9 mouse cellular contexts compared by ENCODE assay signal in the genomic region with DNA sequence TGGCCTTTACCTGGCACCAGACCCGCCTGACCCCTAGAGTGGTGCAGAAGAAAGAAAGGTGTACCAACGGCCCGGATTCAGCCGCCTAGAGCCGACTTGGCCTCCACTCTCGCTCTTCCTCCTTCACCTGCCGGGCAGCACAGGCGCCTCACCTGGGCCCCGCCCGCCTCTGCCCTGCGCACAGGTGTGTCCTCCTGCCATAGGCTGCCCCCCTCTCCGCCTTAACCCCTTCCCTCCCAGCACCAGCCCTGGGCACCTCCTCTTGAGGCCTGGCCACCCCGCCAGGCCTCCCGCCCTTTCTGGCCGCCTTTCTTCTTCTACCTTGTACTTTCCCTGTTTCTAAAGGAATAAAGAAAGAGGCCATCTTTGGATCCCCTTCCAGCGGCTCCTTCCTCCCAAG. TPM values are rescaled to one million over a fixed set of nuclear protein-coding genes. Genes with fewer than 3 reads are reported as not detected.
DNase-seq lines count a peak whose midpoint lies in the region; TF ChIP-seq lines count a peak whose summit lies in the region.
"Had no signal": no experiment of that assay in that cellular context is flagged by ENCODE, and none has a peak within 500 bp of the region (broad histone marks: within the 10 kb centered on the region; RNA-seq: fewer than 3 reads in every experiment).

No protein-coding gene starts in this region.

- TF ChIP-seq POLR2A in lung, adult 2 months (IDR thresholded peaks at IDR 0.05; ENCODE audit: borderline replicate concordance, extremely low read depth, low read depth, low read length) = peak; percentile 47; the same call in 1 of the 2 replicates

- WGBS in lung, adult 2 months = 57% methylated on average over 15 of the region's 16 CpGs

- intact Hi-C loops in left cerebral cortex, postnatal 14 days (cut with DNase I) = no loop called here

- no peak for TF ChIP-seq CTCF in lung, adult 2 months (IDR thresholded peaks at IDR 0.05; ENCODE audit: insufficient read depth, low read length)

- DNase-seq in urinary bladder, adult 18-20 months (ENCODE audit: low spot score in 2 of 2) = peak; percentile 74 to 78
- no peak for DNase-seq in urinary bladder, postnatal 10 days (ENCODE audit: low spot score)
- peak; percentile 55 for DNase-seq in kidney, adult 9 months
- peak; percentile 74 for DNase-seq in lung, adult 2 months
- DNase-seq in adrenal gland, postnatal 36 days = no peak
- DNase-seq in left cerebral cortex, postnatal 14 days (ENCODE audit: low spot score in 2 of 2) = no peak
- no peak for DNase-seq in layer of hippocampus, postnatal 14 days (ENCODE audit: low spot score in 2 of 2)
- DNase-seq: midbrain, embryonic 14.5 days had no signal

- peaks cover 2% of the 10 kb centered on the region; the same call in 1 of the 2 replicates for H3K4me1 ChIP-seq in lung, adult 2 months (ENCODE audit: control insufficient read depth, insufficient read depth, low read length)

- H3K4me3 ChIP-seq in lung, adult 2 months (replicated peaks; ENCODE audit: extremely low read depth, low read depth, low read length) = peak overlapping the region; percentile 66
- H3K4me3 ChIP-seq: hindbrain, embryonic 15.5 days had no signal

RNA-seq across cellular contexts. Expression of a gene that starts 6.6 kb away (rescaled TPM):
- polyA plus RNA-seq in lung, adult 2 months (2012; rRNA removed) = 64.7 and 74.4 TPM in 2 replicates
- total RNA-seq in adrenal gland, postnatal 36 days (2021) = 100 to 1,000 TPM; 308 to 325 TPM
- 100 to 1,000 TPM; 133 to 144 TPM for total RNA-seq in left cerebral cortex, postnatal 14 days (2021)
- total RNA-seq in layer of hippocampus, postnatal 14 days (2021) = 100 to 1,000 TPM; 138 to 141 TPM

RNA-seq across cellular contexts. Expression of a gene that starts 6.7 kb away (rescaled TPM):
- 29.6 and 42.9 TPM in 2 replicates for polyA plus RNA-seq in lung, adult 2 months (2012; rRNA removed)
- total RNA-seq in adrenal gland, postnatal 36 days (2021) = 10 to 100 TPM; 87.2 to 88.2 TPM
- total RNA-seq in left cerebral cortex, postnatal 14 days (2021) = 10 to 100 TPM; 45.6 to 45.9 TPM
- 10 to 100 TPM; 50.7 to 51.1 TPM for total RNA-seq in layer of hippocampus, postnatal 14 days (2021)

RNA-seq across cellular contexts. Expression of a gene that starts 19.8 kb away (rescaled TPM):
- 38.9 and 48.7 TPM in 2 replicates for polyA plus RNA-seq in lung, adult 2 months (2012; rRNA removed)
- total RNA-seq in adrenal gland, postnatal 36 days (2021) = 1 to 10 TPM; 5.5 to 9.6 TPM
- total RNA-seq in left cerebral cortex, postnatal 14 days (2021) = 1 to 10 TPM; 3.6 to 4.0 TPM
- total RNA-seq in layer of hippocampus, postnatal 14 days (2021) = 1 to 10 TPM; 3.8 to 5.7 TPM

RNA-seq across cellular contexts. Expression of a gene that starts 22.5 kb away (rescaled TPM):
- 222 and 226 TPM in 2 replicates for polyA plus RNA-seq in lung, adult 2 months (2012; rRNA removed)
- total RNA-seq in adrenal gland, postnatal 36 days (2021) = 100 to 1,000 TPM; 331 to 397 TPM
- 100 to 1,000 TPM; 294 to 301 TPM for total RNA-seq in left cerebral cortex, postnatal 14 days (2021)
- total RNA-seq in layer of hippocampus, postnatal 14 days (2021) = 100 to 1,000 TPM; 297 to 325 TPM

RNA-seq across cellular contexts. Expression of a gene that starts 37.1 kb away (rescaled TPM):
- 0.08 TPM in 1 of 2 replicates, not detected in the other for polyA plus RNA-seq in lung, adult 2 months (2012; rRNA removed)
- total RNA-seq in adrenal gland, postnatal 36 days (2021) = under 1 TPM in 1 of 2 experiments, not detected in 1; 0.56 TPM
- not detected for total RNA-seq in left cerebral cortex, postnatal 14 days (2021)
- total RNA-seq in layer of hippocampus, postnatal 14 days (2021) = 1 to 10 TPM in 1 of 2 experiments, not detected in 1; 1.3 TPM
- polyA plus RNA-seq: hindbrain, embryonic 15.5 days; midbrain, embryonic 14.5 days had no signal

Comparison
In these comparisons a context has a peak if more than half of its experiments do, and no peak if none do; other contexts are left out.
1. DNase-seq: peak in urinary bladder, adult 18-20 months (2 of 2), kidney, adult 9 months (single experiment) and lung, adult 2 months (single experiment); none in urinary bladder, postnatal 10 days (single experiment), adrenal gland, postnatal 36 days (0 of 2), left cerebral cortex, postnatal 14 days (0 of 2) and layer of hippocampus, postnatal 14 days (0 of 2).